12 mouse cellular contexts compared by ENCODE assay signal in genomic region chr16:18423915-18424265, GRCm38 (mm10). TPM values are rescaled to one million over a fixed set of nuclear protein-coding genes. Genes with fewer than 3 reads are reported as not detected.
DNase-seq lines count a peak whose midpoint lies in the region; ATAC-seq and TF ChIP-seq lines count a peak whose summit lies in the region.
"Had no signal": no experiment of that assay in that cellular context is flagged by ENCODE, and none has a peak within 500 bp of the region (broad histone marks: within the 10 kb centered on the region; RNA-seq: fewer than 3 reads in every experiment).

No protein-coding gene starts in this region.

- H3K4me2 ChIP-seq in stomach, embryonic 14.5 days (replicated peaks; ENCODE audit: low read depth, low read length), result no peak overlapping the region
- H3K4me2 ChIP-seq in stomach, postnatal 0 days (replicated peaks; ENCODE audit: low read depth), result no peak overlapping the region
- no peak overlapping the region for H3K4me2 ChIP-seq in stomach, embryonic 15.5 days

- no peak for ATAC-seq in erythroblast, adult 5-6 weeks (replicated peaks; ENCODE audit: low FRiP score, poor library complexity, severe bottlenecking)
- ATAC-seq in stomach, embryonic 14.5 days (ENCODE audit: insufficient number of reproducible peaks, insufficient read depth, low FRiP score, low read depth), result no peak
- no peak for ATAC-seq in stomach, postnatal 0 days (ENCODE audit: low FRiP score, low TSS enrichment)
- no peak for ATAC-seq in stomach, embryonic 15.5 days (ENCODE audit: insufficient read depth, low FRiP score, low read depth)
- ATAC-seq: activated CD4-positive, CD25-positive, alpha-beta regulatory T cell, adult 4 months; forebrain, postnatal 0 days had no signal

- no peak for TF ChIP-seq CTCF in kidney, adult 2 months (conservative IDR thresholded peaks at IDR 0.05; ENCODE audit: insufficient read depth, insufficient read length, low read depth, low read length)
- TF ChIP-seq CTCF in stomach, postnatal 0 days (IDR thresholded peaks at IDR 0.05; ENCODE audit: low read depth), result no peak

- no peak for TF ChIP-seq POLR2A in kidney, adult 2 months (IDR thresholded peaks at IDR 0.05; ENCODE audit: low read depth, low read length)

- no peaks in the 10 kb centered on the region for H3K9me3 ChIP-seq in erythroblast, embryonic 14.5 days (ENCODE audit: control insufficient read depth, low read length)
- no peaks in the 10 kb centered on the region for H3K9me3 ChIP-seq in stomach, embryonic 14.5 days (ENCODE audit: control insufficient read depth, low read depth, low read length)
- no peaks in the 10 kb centered on the region for H3K9me3 ChIP-seq in stomach, postnatal 0 days (ENCODE audit: control insufficient read depth, low read length)
- H3K9me3 ChIP-seq in stomach, embryonic 15.5 days, result no peaks in the 10 kb centered on the region
- H3K9me3 ChIP-seq: G1E had no signal

- H3K9ac ChIP-seq in stomach, embryonic 14.5 days (replicated peaks; ENCODE audit: low read depth, low read length), result 0 out of 2 replicates have a peak overlapping the region, but pooled peaks have one; percentile 6
- no peak overlapping the region for H3K9ac ChIP-seq in stomach, postnatal 0 days (ENCODE audit: low read length)
- no peak overlapping the region for H3K9ac ChIP-seq in stomach, embryonic 15.5 days
- H3K9ac ChIP-seq: forebrain, postnatal 0 days had no signal

- 77% methylated on average over 5 of the region's 5 CpGs for WGBS in kidney, adult 2 months
- 85% methylated on average over 5 of the region's 5 CpGs for WGBS in stomach, embryonic 14.5 days
- 77% methylated on average over 5 of the region's 5 CpGs for WGBS in stomach, postnatal 0 days
- 81% methylated on average over 5 of the region's 5 CpGs for WGBS in stomach, embryonic 15.5 days

- H3K4me3 ChIP-seq in erythroblast, embryonic 14.5 days (replicated peaks), result peak overlapping the region; percentile 89
- H3K4me3 ChIP-seq in kidney, adult 2 months (ENCODE audit: insufficient read depth, low read depth, low read length), result no peak overlapping the region
- no peak overlapping the region for H3K4me3 ChIP-seq in stomach, embryonic 14.5 days (ENCODE audit: low read depth, low read length)
- H3K4me3 ChIP-seq in stomach, postnatal 0 days (ENCODE audit: low read depth, low read length), result no peak overlapping the region
- H3K4me3 ChIP-seq in stomach, embryonic 15.5 days (replicated peaks), result no peak overlapping the region

- no peak for TF ChIP-seq EP300 in stomach, postnatal 0 days (optimal IDR thresholded peaks at IDR 0.05)

- peaks cover 83% of the 10 kb centered on the region for H3K4me1 ChIP-seq in erythroblast, embryonic 14.5 days (ENCODE audit: control insufficient read depth)
- H3K4me1 ChIP-seq in kidney, adult 2 months (ENCODE audit: control insufficient read depth, insufficient read depth, low read length), result peaks cover 23% of the 10 kb centered on the region
- peaks cover 23% of the 10 kb centered on the region for H3K4me1 ChIP-seq in stomach, embryonic 14.5 days (ENCODE audit: control insufficient read depth, insufficient read depth, low read length)
- H3K4me1 ChIP-seq in stomach, postnatal 0 days (replicated peaks; ENCODE audit: control insufficient read depth, insufficient read depth), result no peaks in the 10 kb centered on the region
- peaks cover 14% of the 10 kb centered on the region; the same call in 1 of the 2 replicates for H3K4me1 ChIP-seq in stomach, embryonic 15.5 days

- H3K27ac ChIP-seq in kidney, adult 2 months (ENCODE audit: insufficient read depth, low read depth, low read length), result peak overlapping the region; percentile 33; the same call in 1 of the 2 replicates
- no peak overlapping the region for H3K27ac ChIP-seq in stomach, embryonic 14.5 days (ENCODE audit: low read length)
- no peak overlapping the region for H3K27ac ChIP-seq in stomach, postnatal 0 days (replicated peaks)
- H3K27ac ChIP-seq in stomach, embryonic 15.5 days, result peak overlapping the region; percentile 54; the same call in 1 of the 2 replicates

- peaks cover 77% of the 10 kb centered on the region for H3K36me3 ChIP-seq in erythroblast, embryonic 14.5 days (ENCODE audit: control insufficient read depth)
- H3K36me3 ChIP-seq in kidney, adult 2 months (ENCODE audit: control insufficient read depth, insufficient read depth, low read length), result no peaks in the 10 kb centered on the region
- H3K36me3 ChIP-seq in stomach, embryonic 14.5 days (ENCODE audit: control insufficient read depth, insufficient read depth, low read length), result peaks cover 5% of the 10 kb centered on the region; the same call in 1 of the 2 replicates
- 0 out of 2 replicates have a peak, but pooled peaks cover 3% of the 10 kb centered on the region for H3K36me3 ChIP-seq in stomach, postnatal 0 days (ENCODE audit: control insufficient read depth, insufficient read depth, low read length)
- H3K36me3 ChIP-seq in stomach, embryonic 15.5 days, result peaks cover 9% of the 10 kb centered on the region; the same call in 1 of the 2 replicates

- H3K27me3 ChIP-seq in erythroblast, embryonic 14.5 days (ENCODE audit: control insufficient read depth), result no peaks in the 10 kb centered on the region
- no peaks in the 10 kb centered on the region for H3K27me3 ChIP-seq in kidney, adult 2 months (replicated peaks; ENCODE audit: control insufficient read depth, insufficient read depth, low read length)
- H3K27me3 ChIP-seq in stomach, embryonic 14.5 days (ENCODE audit: control insufficient read depth, insufficient read depth, low read length), result no peaks in the 10 kb centered on the region
- no peaks in the 10 kb centered on the region for H3K27me3 ChIP-seq in stomach, postnatal 0 days (ENCODE audit: control insufficient read depth, insufficient read depth, low read length)
- no peaks in the 10 kb centered on the region for H3K27me3 ChIP-seq in stomach, embryonic 15.5 days (replicated peaks)

- no peak for DNase-seq in kidney, adult 2 months
- no peak for DNase-seq in kidney, adult 18-20 months
- no peak for DNase-seq in stomach, postnatal 0 days (ENCODE audit: low spot score)
- no peak for DNase-seq in embryo, embryonic 10.5 days (ENCODE audit: low spot score)
- DNase-seq: forebrain, postnatal 0 days; lung, postnatal 14 days had no signal

RNA-seq across cellular contexts. Expression of gene Txnrd2, which starts 2.3 kb away (rescaled TPM):
- polyA plus RNA-seq in erythroblast, embryonic 14.5 days (2012), result 16.0 and 18.6 TPM in 2 replicates
- 274 and 358 TPM in 2 replicates for total RNA-seq in erythroblast, adult 5-6 weeks (2015; ENCODE audit: low replicate concordance)
- 493 and 499 TPM in 2 replicates for total RNA-seq in erythroblast, adult 5-6 weeks (2017; ENCODE audit: low replicate concordance)
- polyA plus RNA-seq in kidney, adult 2 months (2012; rRNA removed), result 35.2 and 39.1 TPM in 2 replicates
- polyA plus RNA-seq in stomach, embryonic 14.5 days (2014; fragmentation: Nextera tagmentation; extraction: Ambion mirVana), result 18.5 and 18.8 TPM in 2 replicates
- 16.2 and 16.8 TPM in 2 replicates for polyA plus RNA-seq in stomach, postnatal 0 days (2015; fragmentation: Nextera tagmentation; extraction: Ambion mirVana)
- 24.4 and 26.1 TPM in 2 replicates for polyA plus RNA-seq in stomach, embryonic 15.5 days (2015; fragmentation: Nextera tagmentation; extraction: Ambion mirVana)

RNA-seq across cellular contexts. Expression of gene Comt, which starts 2.8 kb away (rescaled TPM):
- polyA plus RNA-seq in erythroblast, embryonic 14.5 days (2012), result 7.4 and 19.9 TPM in 2 replicates
- 27.9 and 29.9 TPM in 2 replicates for total RNA-seq in erythroblast, adult 5-6 weeks (2015; ENCODE audit: low replicate concordance)
- total RNA-seq in erythroblast, adult 5-6 weeks (2017; ENCODE audit: low replicate concordance), result 26.8 and 29.1 TPM in 2 replicates
- 519 and 582 TPM in 2 replicates for polyA plus RNA-seq in kidney, adult 2 months (2012; rRNA removed)
- polyA plus RNA-seq in stomach, embryonic 14.5 days (2014; fragmentation: Nextera tagmentation; extraction: Ambion mirVana), result 94.3 and 99.0 TPM in 2 replicates
- polyA plus RNA-seq in stomach, postnatal 0 days (2015; fragmentation: Nextera tagmentation; extraction: Ambion mirVana), result 95.1 and 99.6 TPM in 2 replicates
- polyA plus RNA-seq in stomach, embryonic 15.5 days (2015; fragmentation: Nextera tagmentation; extraction: Ambion mirVana), result 95.5 and 101 TPM in 2 replicates

Comparison
In these comparisons a context has a peak if more than half of its experiments do, and no peak if none do; other contexts are left out.
1. H3K27ac ChIP-seq: peak in kidney, adult 2 months (single experiment) and stomach, embryonic 15.5 days (single experiment); none in stomach, embryonic 14.5 days (single experiment) and stomach, postnatal 0 days (single experiment).